Mouse (Mus musculus): ENCODE measurements at regions not wholly inside any gene's neighbourhood (a gene's known extent, or its start where the extent isn't known, plus 50 kb on each side); places are given as distances from the start of the nearest gene placed in this dataset.
A peak's percentile ranks its signal among the peaks of the same experiment; 100 is the strongest.

DNA sequence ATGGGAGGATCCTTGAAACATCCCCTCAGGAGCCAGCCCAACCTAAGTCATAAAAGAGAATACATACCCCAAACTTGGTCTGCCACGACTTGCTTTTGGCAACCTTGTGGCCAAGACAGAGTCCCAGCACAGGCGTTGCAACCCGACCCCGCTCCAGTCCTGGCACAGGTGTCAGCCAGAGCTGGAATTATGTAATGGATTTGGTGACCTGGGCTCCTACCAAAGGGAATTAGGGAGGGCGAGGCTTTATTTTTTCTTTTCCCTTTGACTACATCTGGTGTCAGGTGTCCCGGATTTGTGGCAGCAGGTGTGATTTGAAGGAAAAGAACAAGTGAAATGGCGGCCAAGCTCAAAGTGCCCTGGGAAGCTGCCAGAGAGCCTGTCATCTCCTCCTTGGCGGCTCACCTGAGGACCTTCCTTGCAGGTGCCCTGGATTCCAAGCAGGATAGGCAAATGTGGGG, 212.9 kb downstream of the Mef2c start:
- no peak for DNase-seq

DNA sequence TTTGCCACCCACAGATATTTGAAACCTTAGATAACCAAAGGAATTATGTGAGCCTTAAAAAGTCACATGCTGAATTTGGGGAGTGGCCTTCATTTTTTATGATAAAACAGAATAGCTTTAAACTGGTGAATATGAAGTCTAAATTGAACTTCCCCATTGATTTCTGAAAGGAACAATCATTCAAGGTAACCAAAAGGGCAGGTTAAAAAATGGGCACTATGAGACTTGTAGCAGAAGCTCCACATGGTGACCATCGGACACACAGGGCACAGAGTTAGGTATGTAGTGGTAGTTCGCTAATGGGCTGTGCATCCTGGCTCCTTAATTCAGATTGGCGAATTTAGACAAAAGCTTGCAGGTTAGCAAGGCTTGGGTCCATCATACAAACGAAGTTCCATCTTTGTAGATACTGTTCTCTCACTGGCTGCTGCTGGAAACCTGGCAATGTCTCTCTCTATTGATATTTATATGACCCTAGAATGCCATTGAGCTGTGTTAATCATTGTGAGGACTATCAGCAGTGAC, 213.9 kb downstream of the Mef2c start:
- DNase-seq: no peak

- no peak for DNase-seq
Observed at GRCm38 (mm10) chr13:83718431-83719410, 214.9 kb downstream of the Mef2c start.

DNA sequence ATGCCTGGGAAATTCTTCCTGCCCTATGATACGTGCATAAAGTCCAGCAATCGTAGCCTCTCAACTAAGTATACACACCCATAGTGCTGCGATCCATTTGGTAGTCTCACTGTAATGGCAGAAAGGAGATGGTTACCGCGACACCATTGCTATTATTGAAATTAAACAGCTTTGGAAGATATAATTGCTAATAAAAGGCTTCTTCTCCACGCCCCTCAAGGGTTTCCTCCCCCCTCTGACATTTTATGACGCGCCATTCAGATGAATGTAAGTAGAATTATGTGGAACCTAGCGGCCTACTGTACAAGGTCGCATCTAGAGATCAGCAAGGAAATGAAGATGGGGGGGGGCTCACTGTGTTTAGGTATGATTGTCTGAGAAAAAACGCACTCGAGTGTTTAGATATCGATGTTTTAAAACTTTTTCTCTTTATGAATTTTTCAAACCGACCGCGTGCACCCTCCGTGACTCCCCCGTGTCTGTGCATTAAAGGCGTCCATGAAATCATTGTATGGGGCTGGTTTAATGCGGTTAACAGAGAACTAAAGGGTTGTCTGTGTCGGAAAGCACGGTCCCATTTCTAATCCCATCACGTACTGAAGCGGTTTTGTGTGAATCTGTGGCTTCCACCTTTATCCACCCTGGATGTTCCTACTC, 215.9 kb downstream of the Mef2c start:
- no peak for DNase-seq

- DNase-seq: no peak
Observed at GRCm38 (mm10) chr13:83720352-83720751, 216.5 kb downstream of the Mef2c start.

- peak; percentile 13 for DNase-seq
Observed at GRCm38 (mm10) chr13:83720883-83721371, 217.1 kb downstream of the Mef2c start.

GRCm38 (mm10) chr13:83721563-83721962, 217.7 kb downstream of the Mef2c start:
- DNase-seq: no peak

DNA sequence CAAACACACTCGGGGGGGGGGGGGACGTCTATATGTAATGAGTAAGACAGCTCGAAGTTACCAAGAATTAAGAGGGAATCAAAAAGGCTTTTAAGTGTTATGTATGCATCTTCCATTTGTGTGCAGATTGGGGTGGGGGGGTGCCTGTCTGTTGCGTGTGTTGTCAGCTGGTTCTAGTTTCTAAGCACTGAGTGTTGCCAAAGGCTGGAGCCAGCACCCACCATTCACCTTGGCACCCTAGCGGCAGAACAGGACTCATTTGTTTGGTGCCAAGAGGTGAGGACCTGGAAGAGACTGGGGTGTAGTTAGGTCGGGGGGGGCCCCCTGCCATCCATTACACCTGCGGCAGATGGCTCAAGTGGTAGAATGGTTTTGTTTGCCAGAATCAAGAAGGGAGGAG, 218.4 kb downstream of the Mef2c start:
- DNase-seq: no peak

DNA sequence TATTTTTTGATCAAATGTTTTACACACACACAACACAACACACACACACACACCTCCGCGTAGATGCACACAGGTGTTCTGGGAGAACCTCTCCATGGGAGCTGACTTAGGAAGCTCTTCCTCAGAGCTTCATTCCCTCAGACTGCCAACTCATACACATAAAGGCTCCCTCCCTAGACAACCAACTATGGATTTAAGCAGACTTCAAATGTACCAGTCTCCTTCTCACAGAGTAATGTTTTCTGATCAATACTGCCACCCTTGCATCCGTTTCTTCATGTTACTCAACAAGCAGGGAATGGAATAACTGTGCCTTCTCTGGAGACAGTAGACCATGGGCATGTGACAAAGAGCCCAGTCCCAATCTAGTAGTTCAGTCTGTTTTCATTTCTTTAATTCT, 219.0 kb downstream of the Mef2c start:
- no peak for DNase-seq

- no peak for DNase-seq
Observed at GRCm38 (mm10) chr13:83723396-83723795, 219.6 kb downstream of the Mef2c start.

- no peak for DNase-seq
Observed at GRCm38 (mm10) chr13:83724196-83724595, 220.4 kb downstream of the Mef2c start.

DNA sequence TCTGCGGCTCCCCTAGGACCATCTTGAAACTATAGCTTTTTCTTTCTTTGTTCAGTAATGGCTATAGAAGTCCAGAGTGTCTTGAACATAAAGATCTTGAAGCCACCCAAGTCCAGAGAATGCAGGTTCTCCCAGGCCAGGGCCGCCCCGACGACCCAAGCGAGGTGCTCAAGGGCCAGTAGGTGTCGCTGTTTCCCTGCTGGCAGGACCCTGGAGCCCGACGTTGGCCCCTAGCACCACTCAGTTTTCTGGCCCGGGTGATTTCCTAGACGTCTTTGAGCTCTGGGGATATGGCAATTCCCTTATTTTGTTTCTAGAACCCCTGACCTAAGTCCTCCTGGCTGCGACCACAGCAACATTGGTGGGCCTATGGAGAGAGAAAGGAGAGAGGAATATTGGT, 221.2 kb downstream of the Mef2c start:
- peak; percentile 80 for DNase-seq

DNA sequence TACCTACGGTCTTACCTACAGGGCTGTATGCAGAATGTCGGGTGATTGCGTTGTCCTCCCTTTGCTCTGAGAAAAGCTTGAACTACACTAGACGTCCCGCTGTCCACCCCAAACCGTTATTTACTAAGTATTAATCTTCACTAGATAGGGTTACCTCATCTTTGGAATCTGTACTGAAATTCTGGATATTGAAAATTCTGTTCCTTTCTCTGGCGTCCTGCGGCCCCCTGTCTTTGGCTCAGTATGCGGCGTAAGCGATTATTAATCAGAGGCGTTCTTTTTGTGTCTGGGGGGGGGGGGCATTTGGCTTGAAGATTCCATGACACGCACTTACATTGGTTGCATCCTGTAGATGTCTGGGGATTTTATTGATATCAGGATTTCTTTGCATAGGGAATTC, 222.0 kb downstream of the Mef2c start:
- DNase-seq: no peak

DNA sequence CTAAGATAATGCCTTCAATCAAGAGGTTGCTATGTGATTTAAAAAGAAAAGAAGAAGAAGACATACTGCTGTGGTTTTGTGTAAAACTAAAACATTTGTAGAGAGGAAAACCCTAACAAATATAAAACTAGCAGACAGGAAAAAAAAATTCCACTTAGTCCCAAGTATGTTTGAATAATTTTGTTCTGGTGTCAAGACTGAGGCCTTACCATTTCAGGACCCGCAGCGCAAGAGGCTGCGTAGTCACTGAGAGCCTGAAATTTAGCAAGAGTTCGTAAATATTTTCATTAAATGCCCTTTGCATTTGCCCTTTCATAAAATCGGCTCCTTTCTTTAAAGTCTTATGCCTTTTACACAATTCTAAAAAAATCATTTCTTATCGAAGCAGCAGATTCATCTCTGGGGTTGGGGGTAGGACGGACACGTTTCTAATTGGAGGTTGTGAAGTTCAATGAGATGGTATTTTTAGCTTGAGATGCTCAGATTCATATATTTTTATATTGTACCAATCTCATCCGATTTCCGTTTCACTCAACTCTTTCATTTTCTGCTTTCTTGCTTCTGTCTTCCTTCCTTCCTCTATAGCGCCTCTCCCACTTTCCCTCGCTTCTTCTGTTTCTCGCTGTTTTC, 222.6 kb downstream of the Mef2c start:
- DNase-seq: no peak

- DNase-seq: peak; percentile 22
Observed at GRCm38 (mm10) chr13:83727051-83727765, 223.4 kb downstream of the Mef2c start.

DNA sequence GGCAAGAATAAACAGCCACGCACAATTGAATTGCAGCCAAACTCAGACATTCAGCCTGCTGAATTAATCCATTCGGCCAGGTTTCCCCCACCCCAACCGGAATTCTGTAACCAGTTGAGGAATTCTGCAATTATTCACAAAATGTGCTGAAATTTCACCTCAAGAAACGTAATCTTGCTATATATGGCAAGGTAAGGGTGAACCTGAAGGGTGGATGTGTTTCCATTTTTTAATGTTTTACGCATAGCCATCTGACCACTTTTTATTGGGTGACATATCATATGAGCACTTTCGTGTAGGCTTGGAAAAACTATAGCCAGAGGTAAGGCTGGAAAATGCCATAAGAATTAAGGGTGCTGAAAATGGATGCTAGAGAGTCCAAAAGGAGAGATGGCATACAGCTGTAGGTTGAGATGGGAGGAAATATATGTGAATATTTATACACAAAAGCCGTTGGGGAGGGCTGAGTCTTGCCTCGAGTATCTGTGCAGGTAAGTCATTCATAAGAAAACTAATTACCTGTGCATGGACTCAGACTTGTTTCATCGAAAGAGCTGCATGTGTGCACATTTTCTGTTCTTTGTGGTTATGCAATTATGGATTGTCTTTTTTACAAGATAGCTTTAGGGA, 224.0 kb downstream of the Mef2c start:
- no peak for DNase-seq

GRCm38 (mm10) chr13:83728421-83729010, 224.7 kb downstream of the Mef2c start:
- DNase-seq: no peak

DNA sequence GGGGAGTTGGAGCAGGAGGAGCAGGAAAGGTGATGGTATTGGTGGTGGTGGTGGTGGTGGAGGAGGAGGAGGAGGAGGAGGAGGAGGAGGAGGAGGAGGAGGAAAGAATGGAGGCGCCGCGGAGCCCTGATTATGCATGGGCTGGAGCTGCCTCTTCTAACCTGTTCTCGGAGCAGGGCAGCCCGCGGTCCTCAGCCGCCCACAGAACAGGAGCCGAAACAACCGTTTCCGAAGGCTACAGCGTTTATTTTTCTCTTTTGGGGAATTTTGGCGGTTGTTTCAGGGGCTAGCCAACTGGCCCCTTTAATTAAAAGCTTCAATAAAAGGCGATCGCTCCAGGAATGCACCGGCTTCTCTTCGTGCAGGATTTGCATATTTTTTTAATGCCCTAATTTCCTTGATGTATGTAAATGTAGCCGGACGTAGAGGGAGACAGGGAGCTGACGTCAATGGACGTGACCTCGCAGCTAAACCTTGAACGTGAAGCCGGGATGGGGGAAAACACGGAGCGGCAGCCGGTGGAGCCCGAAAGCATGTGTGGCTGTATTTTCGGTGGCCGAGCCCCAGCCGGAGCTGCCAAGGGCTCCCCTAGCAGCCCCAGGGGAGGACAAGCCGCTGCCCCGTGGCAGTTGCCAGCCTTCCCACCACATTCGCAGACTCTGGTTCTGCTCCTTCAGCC, 225.6 kb downstream of the Mef2c start:
- peak; percentile 31 for DNase-seq

- no peak for DNase-seq
Observed at GRCm38 (mm10) chr13:83730155-83730712, 226.4 kb downstream of the Mef2c start.

GRCm38 (mm10) chr13:83730713-83731480, 227.1 kb downstream of the Mef2c start:
- peak; percentile 57 for DNase-seq

Data from thymus, postnatal 4 days (tissue).